Mouse (Mus musculus) liver, adult 2 months (tissue): Measurements from ENCODE around the gene Ccdc186.

Source experiments
- CTCF ChIP-seq: fragments of 200-500 bp; IDR thresholded peaks from 2 replicates; pipeline ENCODE4 v1.5.1; 2011; ENCODE audit warnings: low read depth, low read length, control low read depth
- POLR2A ChIP-seq: fragments of 200-500 bp; IDR thresholded peaks from 2 replicates; pipeline ENCODE4 v1.6.1; 2011; ENCODE audit warnings: low read length, control low read depth; ENCODE audit not compliant: insufficient read depth; ENCODE audit errors: extremely low read depth

GRCm38 (mm10) chr19:56801656-56802351 lies 20.2 kb downstream of the Ccdc186 start:
- TF ChIP-seq CTCF (no peak), POLR2A (no peak)
